Mouse (Mus musculus) testis, adult 2 months (tissue): Measurements from ENCODE around the gene Zswim7.

Source experiments
- CTCF ChIP-seq: fragments of 200-500 bp; IDR thresholded peaks from 2 replicates; pipeline ENCODE4 v1.5.1; 2012; ENCODE audit warnings: low read depth, mild to moderate bottlenecking, inconsistent platforms, low read length, moderate library complexity; ENCODE audit not compliant: control insufficient read depth, insufficient read depth, insufficient replicate concordance
- POLR2A ChIP-seq: fragments of 200-500 bp; IDR thresholded peaks from 2 replicates; pipeline ENCODE4 v1.6.1; 2012; ENCODE audit warnings: low read depth, mild to moderate bottlenecking, inconsistent platforms, low read length, moderate library complexity; ENCODE audit not compliant: control insufficient read depth

DNA sequence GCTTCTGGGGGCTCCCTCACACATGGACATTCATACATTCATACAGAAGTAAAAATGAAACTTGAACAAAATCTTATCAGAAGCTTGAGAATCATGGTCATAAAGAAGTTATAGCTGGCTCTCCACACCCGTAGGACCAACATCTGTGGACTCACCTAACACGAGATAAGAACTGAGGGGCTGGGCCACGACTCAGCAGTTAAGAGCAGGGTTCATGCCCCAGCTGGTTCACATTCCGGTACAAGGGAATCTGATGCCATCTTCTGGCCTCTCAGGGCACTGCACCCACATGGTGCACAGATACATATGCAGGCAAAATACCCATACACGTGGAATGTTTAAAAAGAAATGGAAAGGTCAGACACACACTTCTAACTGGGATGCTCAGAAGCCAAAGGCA, 3.1 kb downstream of the Zswim7 start:
- no peak for TF ChIP-seq POLR2A
- peak; percentile 70; the same call in 1 of the 2 replicates for TF ChIP-seq CTCF
